Mouse (Mus musculus): ENCODE data around the gene Ehd4.

- TF ChIP-seq CTCF (IDR thresholded peaks at IDR 0.05; ENCODE audit: insufficient read depth, low read length) (no peak), POLR2A (IDR thresholded peaks at IDR 0.05; ENCODE audit: borderline replicate concordance, extremely low read depth, low read depth, low read length) (no peak)
Measured at GRCm38 (mm10) chr2:120126901-120127300, 27.5 kb downstream of the Ehd4 start.

All from lung, adult 2 months (tissue).